Mouse (Mus musculus): ENCODE data around the gene Vps18. TPM values are rescaled to one million over a fixed set of nuclear protein-coding genes. Genes with fewer than 3 reads are reported as not detected.
A peak's percentile ranks its signal among the peaks of the same experiment; 100 is the strongest.

The Vps18 gene
- polyA plus RNA-seq, 1 experiment from 2014 or later: 6.4 TPM

GRCm38 (mm10) chr2:119261326-119261725, 27.2 kb upstream of the Vps18 start:
- no peaks in the 10 kb centered on the region for H3K36me3 ChIP-seq (replicated peaks)
- H3K4me3 ChIP-seq (replicated peaks): no peak overlapping the region
- peaks cover 15% of the 10 kb centered on the region; the same call in 1 of the 2 replicates for H3K27me3 ChIP-seq
- H3K9ac ChIP-seq: no peak overlapping the region
- no peak overlapping the region for H3K4me2 ChIP-seq
- ATAC-seq (ENCODE audit: insufficient read depth): no peak
- 0 out of 2 replicates have a peak, but pooled peaks cover 5% of the 10 kb centered on the region for H3K4me1 ChIP-seq (replicated peaks)
- no peak overlapping the region for H3K27ac ChIP-seq (replicated peaks)
- H3K9me3 ChIP-seq (replicated peaks): no peaks in the 10 kb centered on the region
- WGBS (ENCODE audit: insufficient replicate concordance): 44% methylated on average over 2 of the region's 2 CpGs

- WGBS (ENCODE audit: insufficient replicate concordance): 19% methylated on average over 8 of the region's 8 CpGs
- no peak for ATAC-seq (ENCODE audit: insufficient read depth)
- H3K4me3 ChIP-seq (replicated peaks): 0 out of 2 replicates have a peak overlapping the region, but pooled peaks have one; percentile 7
- H3K9me3 ChIP-seq (replicated peaks): no peaks in the 10 kb centered on the region
- no peaks in the 10 kb centered on the region for H3K36me3 ChIP-seq (replicated peaks)
- H3K4me2 ChIP-seq: no peak overlapping the region
- H3K9ac ChIP-seq: no peak overlapping the region
- H3K27me3 ChIP-seq: peaks cover 14% of the 10 kb centered on the region; the same call in 1 of the 2 replicates
- no peak overlapping the region for H3K27ac ChIP-seq (replicated peaks)
- H3K4me1 ChIP-seq (replicated peaks): 0 out of 2 replicates have a peak, but pooled peaks cover 5% of the 10 kb centered on the region
Measured at GRCm38 (mm10) chr2:119262978-119263377, 25.6 kb upstream of the Vps18 start.

GRCm38 (mm10) chr2:119263813-119264212, 24.7 kb upstream of the Vps18 start:
- Histone ChIP-seq H3K27me3 (peaks cover 15% of the 10 kb centered on the region; the same call in 1 of the 2 replicates), H3K27ac (replicated peaks) (no peak overlapping the region), H3K4me2 (no peak overlapping the region), H3K4me3 (replicated peaks) (no peak overlapping the region), H3K9ac (no peak overlapping the region), H3K36me3 (replicated peaks) (no peaks in the 10 kb centered on the region), H3K9me3 (replicated peaks) (no peaks in the 10 kb centered on the region), H3K4me1 (replicated peaks) (0 out of 2 replicates have a peak, but pooled peaks cover 5% of the 10 kb centered on the region)
- WGBS (ENCODE audit: insufficient replicate concordance): 46% methylated on average over 5 of the region's 5 CpGs
- ATAC-seq (ENCODE audit: insufficient read depth): no peak

- no peak overlapping the region for H3K27ac ChIP-seq (replicated peaks)
- H3K9me3 ChIP-seq (replicated peaks): no peaks in the 10 kb centered on the region
- H3K4me1 ChIP-seq (replicated peaks): peaks cover 9% of the 10 kb centered on the region
- H3K4me3 ChIP-seq (replicated peaks): no peak overlapping the region
- no peaks in the 10 kb centered on the region for H3K36me3 ChIP-seq (replicated peaks)
- peaks cover 48% of the 10 kb centered on the region for H3K27me3 ChIP-seq
- WGBS (ENCODE audit: insufficient replicate concordance): 45% methylated on average over 9 of the region's 9 CpGs
- H3K9ac ChIP-seq: no peak overlapping the region
- H3K4me2 ChIP-seq: peak overlapping the region; percentile 88
- ATAC-seq (ENCODE audit: insufficient read depth): no peak
Measured at GRCm38 (mm10) chr2:119270286-119270642, 18.3 kb upstream of the Vps18 start.

GRCm38 (mm10) chr2:119270643-119271331, 17.8 kb upstream of the Vps18 start, which contains the start of gene Rhov:
Gene Rhov, minus strand, starts transcription at chr2:119271272.
- ATAC-seq (ENCODE audit: insufficient read depth): peak; percentile 62; the same call in 1 of the 2 replicates
- H3K27ac ChIP-seq (replicated peaks): no peak within 1 kb of the TSS
- H3K4me2 ChIP-seq: peak within 1 kb of the TSS; percentile 88
- no peaks in the 10 kb centered on the region for H3K36me3 ChIP-seq (replicated peaks)
- H3K4me3 ChIP-seq (replicated peaks): peak within 1 kb of the TSS; percentile 58
- 1% methylated on average over 49 of the region's 49 CpGs for WGBS (ENCODE audit: insufficient replicate concordance)
- no peaks in the 10 kb centered on the region for H3K9me3 ChIP-seq (replicated peaks)
- peaks cover 9% of the 10 kb centered on the region for H3K4me1 ChIP-seq (replicated peaks)
- H3K27me3 ChIP-seq: peaks cover 49% of the 10 kb centered on the region
- peak within 1 kb of the TSS; percentile 21; the same call in 1 of the 2 replicates for H3K9ac ChIP-seq

GRCm38 (mm10) chr2:119274126-119274525, 14.4 kb upstream of the Vps18 start:
- no peaks in the 10 kb centered on the region for H3K9me3 ChIP-seq (replicated peaks)
- H3K27ac ChIP-seq (replicated peaks): no peak overlapping the region
- H3K36me3 ChIP-seq (replicated peaks): no peaks in the 10 kb centered on the region
- no peak overlapping the region for H3K4me3 ChIP-seq (replicated peaks)
- H3K9ac ChIP-seq: no peak overlapping the region
- WGBS (ENCODE audit: insufficient replicate concordance): 61% methylated on average over 1 of the region's 1 CpGs
- no peak overlapping the region for H3K4me2 ChIP-seq
- H3K4me1 ChIP-seq (replicated peaks): peaks cover 9% of the 10 kb centered on the region
- H3K27me3 ChIP-seq: peaks cover 36% of the 10 kb centered on the region
- no peak for ATAC-seq (ENCODE audit: insufficient read depth)

GRCm38 (mm10) chr2:119276926-119277325, 11.6 kb upstream of the Vps18 start:
- H3K9me3 ChIP-seq (replicated peaks): no peaks in the 10 kb centered on the region
- ATAC-seq (ENCODE audit: insufficient read depth): no peak
- 53% methylated on average over 7 of the region's 7 CpGs for WGBS (ENCODE audit: insufficient replicate concordance)
- no peak overlapping the region for H3K4me3 ChIP-seq (replicated peaks)
- H3K27ac ChIP-seq (replicated peaks): no peak overlapping the region
- H3K27me3 ChIP-seq: peaks cover 12% of the 10 kb centered on the region; the same call in 1 of the 2 replicates
- no peak overlapping the region for H3K4me2 ChIP-seq
- H3K9ac ChIP-seq: no peak overlapping the region
- no peaks in the 10 kb centered on the region for H3K36me3 ChIP-seq (replicated peaks)
- H3K4me1 ChIP-seq (replicated peaks): 0 out of 2 replicates have a peak, but pooled peaks cover under 1% of the 10 kb centered on the region

GRCm38 (mm10) chr2:119277810-119278209, 10.7 kb upstream of the Vps18 start:
- Histone ChIP-seq H3K9me3 (replicated peaks) (no peaks in the 10 kb centered on the region), H3K4me1 (replicated peaks) (0 out of 2 replicates have a peak, but pooled peaks cover 3% of the 10 kb centered on the region), H3K9ac (no peak overlapping the region), H3K4me3 (replicated peaks) (no peak overlapping the region), H3K4me2 (no peak overlapping the region), H3K36me3 (replicated peaks) (no peaks in the 10 kb centered on the region), H3K27me3 (0 out of 2 replicates have a peak, but pooled peaks cover 9% of the 10 kb centered on the region), H3K27ac (replicated peaks) (no peak overlapping the region)
- ATAC-seq (ENCODE audit: insufficient read depth): no peak
- 77% methylated on average over 23 of the region's 23 CpGs for WGBS (ENCODE audit: insufficient replicate concordance)

GRCm38 (mm10) chr2:119281899-119282565, 6.5 kb upstream of the Vps18 start:
- WGBS (ENCODE audit: insufficient replicate concordance): 55% methylated on average over 7 of the region's 7 CpGs
- ATAC-seq (ENCODE audit: insufficient read depth): no peak
- H3K27ac ChIP-seq (replicated peaks): no peak overlapping the region
- no peak overlapping the region for H3K9ac ChIP-seq
- 0 out of 2 replicates have a peak, but pooled peaks cover 3% of the 10 kb centered on the region for H3K4me1 ChIP-seq (replicated peaks)
- H3K36me3 ChIP-seq (replicated peaks): no peaks in the 10 kb centered on the region
- H3K27me3 ChIP-seq: no peaks in the 10 kb centered on the region
- no peaks in the 10 kb centered on the region for H3K9me3 ChIP-seq (replicated peaks)
- no peak overlapping the region for H3K4me3 ChIP-seq (replicated peaks)
- no peak overlapping the region for H3K4me2 ChIP-seq

- Histone ChIP-seq H3K36me3 (replicated peaks) (peaks cover 22% of the 10 kb centered on the region), H3K27me3 (no peaks in the 10 kb centered on the region), H3K27ac (replicated peaks) (no peak overlapping the region), H3K9ac (no peak overlapping the region), H3K9me3 (replicated peaks) (no peaks in the 10 kb centered on the region), H3K4me3 (replicated peaks) (no peak overlapping the region), H3K4me2 (no peak overlapping the region), H3K4me1 (replicated peaks) (peaks cover 28% of the 10 kb centered on the region)
- no peak for ATAC-seq (ENCODE audit: insufficient read depth)
- WGBS (ENCODE audit: insufficient replicate concordance): 87% methylated on average over 5 of the region's 5 CpGs
Measured at GRCm38 (mm10) chr2:119287372-119287771, 1.2 kb upstream of the Vps18 start.

- peak overlapping the region; percentile 73 for H3K27ac ChIP-seq (replicated peaks)
- peak; percentile 8; the same call in 1 of the 2 replicates for ATAC-seq (ENCODE audit: insufficient read depth)
- H3K9me3 ChIP-seq (replicated peaks): no peaks in the 10 kb centered on the region
- H3K9ac ChIP-seq: peak overlapping the region; percentile 68
- under 1% methylated on average over 11 of the region's 11 CpGs for WGBS (ENCODE audit: insufficient replicate concordance)
- H3K36me3 ChIP-seq (replicated peaks): peaks cover 39% of the 10 kb centered on the region
- H3K4me1 ChIP-seq (replicated peaks): peaks cover 28% of the 10 kb centered on the region
- peak overlapping the region; percentile 90 for H3K4me2 ChIP-seq
- no peaks in the 10 kb centered on the region for H3K27me3 ChIP-seq
- H3K4me3 ChIP-seq (replicated peaks): peak overlapping the region; percentile 67
Measured at GRCm38 (mm10) chr2:119289014-119289416, 475 bp downstream of the Vps18 start.
